Mouse (Mus musculus) cerebellum, adult 18-20 months (tissue): ENCODE results near the gene Rbm47.
"Not testable (repeated sequence)": the region's sequence is repeated elsewhere in the genome, so short reads cannot be mapped to it uniquely, and the experiment has no call there.

Source experiments
- DNase-seq, 2 experiments: peaks; one replicate each; pipeline ENCODE4 v3.0.0; 2021

Rbm47 gene

DNA sequence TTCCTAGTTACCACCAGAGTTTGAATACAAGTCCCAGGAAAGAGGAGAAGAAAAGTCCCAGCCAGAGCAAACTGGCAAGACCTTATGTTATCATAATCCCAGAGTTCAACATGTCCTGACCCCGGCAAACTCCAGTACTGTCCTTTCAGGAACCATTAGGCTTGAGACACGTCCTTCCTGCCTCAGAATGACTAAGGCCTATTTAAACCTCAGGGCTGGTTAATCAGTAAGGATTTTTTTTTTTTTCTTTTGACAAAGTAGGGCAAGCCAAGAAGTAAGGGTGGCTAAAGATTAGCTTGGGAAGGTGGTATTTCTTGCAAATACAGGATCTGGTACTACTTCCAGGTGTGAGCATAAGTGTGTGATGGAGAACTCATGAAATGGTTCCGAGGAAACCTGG is 158.9 kb downstream of the Rbm47 start:
- no peak for DNase-seq

DNA sequence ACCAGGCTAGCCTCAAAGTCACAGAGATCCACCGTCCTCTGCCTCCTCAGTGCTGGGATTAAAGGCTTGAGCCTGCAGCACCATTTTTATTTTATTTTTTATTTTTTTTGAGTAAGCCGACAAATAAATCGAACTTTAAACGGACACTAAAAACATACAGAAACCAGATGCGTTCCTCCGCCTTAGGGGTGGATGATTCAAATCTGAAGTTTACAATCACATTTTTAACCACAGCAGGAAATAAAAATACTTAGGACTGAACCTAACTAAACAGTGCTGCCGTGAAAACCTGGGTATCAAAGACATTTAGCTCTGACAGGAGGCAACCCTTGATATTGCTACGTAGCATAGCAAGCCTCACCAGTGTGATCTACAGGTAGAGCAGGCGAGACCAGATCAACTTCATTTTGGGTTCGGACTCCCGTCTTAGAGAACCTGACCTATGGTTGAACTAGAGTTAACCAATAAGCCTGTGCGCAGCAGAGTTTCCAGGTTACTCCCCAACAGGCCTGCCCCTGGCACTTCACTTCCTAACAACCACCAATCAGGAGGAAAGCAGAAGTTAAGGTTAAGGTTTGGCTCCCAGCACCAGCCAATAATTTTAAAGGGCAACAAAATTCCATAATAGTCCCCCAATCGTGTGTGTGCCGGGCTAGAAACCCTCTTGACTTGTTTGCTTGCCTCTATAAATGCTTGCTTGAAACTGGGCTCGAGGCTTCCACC is 164.5 kb downstream of the Rbm47 start:
- DNase-seq = no peak

DNA sequence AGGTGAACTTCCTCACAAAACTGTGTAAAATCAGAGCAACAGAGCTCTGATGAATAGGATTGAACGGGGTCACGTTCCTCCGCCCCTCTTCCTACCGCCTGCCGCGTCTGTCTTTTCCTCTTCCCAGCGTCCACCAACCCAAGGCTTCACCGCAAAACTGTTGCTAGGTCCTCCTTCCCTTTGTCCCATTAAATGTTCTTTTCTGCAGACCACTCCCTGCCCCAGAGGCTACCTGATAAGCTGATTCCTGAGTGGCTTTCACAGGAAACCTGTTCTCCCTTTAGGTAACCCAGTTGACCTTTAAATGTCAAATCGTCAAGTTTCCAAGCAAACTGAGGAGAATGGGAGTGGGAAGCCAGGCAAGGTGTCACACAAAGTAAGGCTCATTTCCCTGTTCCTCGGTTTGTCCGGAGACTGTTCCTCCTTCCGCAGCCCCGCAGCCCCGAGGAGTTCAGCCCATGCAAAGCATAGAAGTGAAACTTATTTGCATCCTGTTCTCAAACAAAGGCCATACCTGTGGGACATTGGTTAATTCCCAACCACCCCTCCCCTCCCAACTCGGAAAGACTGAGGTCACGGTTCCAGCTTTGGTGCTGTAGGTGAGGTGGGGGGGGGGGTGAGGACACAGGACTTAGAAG is 167.8 kb downstream of the Rbm47 start:
- DNase-seq = no peak

DNA sequence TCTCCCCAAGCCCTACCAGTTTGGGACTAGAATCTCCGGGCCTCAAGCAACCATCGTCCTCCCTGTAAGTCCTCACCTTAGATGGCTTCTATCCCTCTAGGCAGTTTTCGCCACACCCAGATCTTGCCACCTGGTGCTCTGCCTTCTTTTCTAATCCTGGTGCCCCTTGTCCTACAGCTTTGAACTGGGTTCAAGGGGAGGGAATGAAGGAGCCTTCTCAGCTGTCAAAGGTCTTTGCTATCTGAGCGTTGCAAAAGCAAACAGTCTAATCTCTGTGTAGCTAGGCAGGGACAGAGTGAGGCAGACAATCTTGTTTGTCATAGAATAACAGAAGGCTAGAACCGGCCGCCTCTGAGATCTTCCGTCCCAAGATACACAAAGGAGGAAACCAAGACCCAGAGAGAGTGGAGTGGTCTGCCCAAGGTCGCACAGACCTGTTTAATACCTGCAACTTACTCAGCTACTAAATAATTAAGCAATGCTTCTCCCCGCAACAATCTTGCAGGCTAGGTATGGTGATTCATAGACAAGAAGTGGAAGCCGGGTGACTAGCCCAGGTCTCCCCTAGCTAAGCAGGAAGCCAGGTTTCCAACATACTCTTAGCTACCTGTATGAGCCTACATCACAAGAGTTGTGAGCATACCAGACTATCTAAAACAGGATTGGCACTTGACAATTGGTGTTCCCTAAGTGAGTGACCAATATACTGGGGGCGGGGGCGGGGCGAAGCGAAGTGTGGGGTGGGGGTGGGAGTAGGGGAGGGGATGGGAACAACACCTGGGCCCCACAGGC is 168.6 kb downstream of the Rbm47 start, which contains the start of gene 9130230L23Rik:
Gene 9130230L23Rik, minus strand, starts transcription at position 152 of the 792 bp plus-strand sequence.
- no peak for DNase-seq

DNA sequence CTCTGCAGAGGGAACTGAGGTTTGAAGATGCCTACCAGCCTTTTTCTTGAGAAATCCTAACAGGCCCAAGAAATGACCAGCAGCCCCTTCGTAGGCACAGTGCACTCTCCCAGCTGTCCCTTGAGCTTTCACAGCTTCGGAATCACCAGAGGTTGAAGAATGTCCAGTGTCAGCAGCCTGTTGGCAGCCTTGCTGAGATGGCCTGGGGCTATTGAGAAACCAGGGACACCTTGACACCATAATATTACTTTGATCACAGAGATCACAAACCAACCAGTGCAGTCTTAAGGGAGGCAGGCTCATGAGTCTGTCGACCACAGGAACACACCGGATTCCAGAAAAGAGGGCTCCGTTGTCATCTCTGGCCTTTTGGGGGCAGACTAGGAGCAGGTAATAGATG is 171.7 kb downstream of the Rbm47 start:
- no peak for DNase-seq

DNA sequence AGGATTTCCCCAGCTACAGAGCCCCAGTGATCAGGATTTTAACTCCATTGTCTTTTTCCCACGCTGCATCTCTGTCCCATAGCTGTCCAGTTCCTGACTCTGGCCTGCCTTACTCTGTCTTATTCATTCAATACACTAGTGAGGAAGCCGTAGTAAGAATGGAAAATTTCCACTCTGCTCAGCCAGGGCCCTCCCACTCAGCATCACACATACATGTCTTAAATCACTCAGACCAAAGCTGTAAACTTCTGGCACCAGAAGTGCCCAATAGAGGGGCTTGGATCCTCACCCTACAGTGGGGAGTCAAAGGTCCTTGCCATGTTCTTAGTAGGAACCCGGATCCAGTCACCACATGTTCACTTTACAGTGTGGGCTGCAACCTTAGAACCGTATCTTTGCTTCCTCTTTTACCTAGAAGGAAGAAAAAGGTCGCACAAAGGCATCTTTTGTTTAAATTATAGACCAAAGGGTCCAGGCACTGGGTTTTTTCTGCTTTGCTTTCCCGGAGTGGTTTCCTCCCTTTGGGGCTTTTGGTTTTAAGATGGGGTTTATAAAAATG is 172.3 kb downstream of the Rbm47 start:
- no peak for DNase-seq

DNA sequence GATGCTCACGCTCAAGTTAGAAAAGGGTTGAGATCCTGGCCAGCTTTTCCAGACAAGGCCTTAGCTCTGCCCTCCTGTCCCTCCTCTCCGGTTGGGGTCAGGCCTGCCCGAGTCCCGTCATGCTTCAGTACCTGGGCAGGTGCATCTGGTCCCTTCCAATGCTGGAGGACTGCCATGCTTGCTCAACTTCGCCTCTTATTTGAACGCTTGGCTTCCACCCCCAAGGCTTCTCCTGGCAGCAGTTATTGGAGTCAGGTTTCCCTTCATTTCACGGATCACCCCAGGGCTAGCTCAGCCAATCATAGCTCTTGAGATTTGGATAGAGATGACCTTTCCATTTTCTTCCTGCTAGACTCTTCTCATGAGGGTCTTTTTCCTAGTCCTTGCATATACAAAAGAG is 172.8 kb downstream of the Rbm47 start:
- DNase-seq = peak in 1 of 2 experiments; percentile 3

DNA sequence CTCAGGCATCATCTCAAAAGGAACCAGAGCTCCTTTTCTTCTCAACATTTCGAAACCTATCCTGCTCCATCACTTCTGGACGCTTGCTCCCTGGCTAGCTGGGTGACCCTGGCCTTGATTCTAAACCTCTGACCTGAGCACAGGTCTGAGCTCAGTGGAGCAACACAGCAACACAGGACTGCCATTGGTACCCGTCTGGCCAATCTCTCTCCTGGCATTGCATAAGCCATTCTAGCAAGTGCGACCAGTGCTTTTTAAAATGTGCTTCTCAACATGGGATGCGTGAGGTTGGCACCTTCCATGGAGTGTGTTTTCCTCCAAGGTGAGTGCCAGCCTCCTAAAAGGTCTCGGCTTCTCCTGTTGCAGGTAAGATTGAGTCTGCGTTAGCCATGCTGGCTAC is 173.8 kb downstream of the Rbm47 start:
- no peak for DNase-seq

DNA sequence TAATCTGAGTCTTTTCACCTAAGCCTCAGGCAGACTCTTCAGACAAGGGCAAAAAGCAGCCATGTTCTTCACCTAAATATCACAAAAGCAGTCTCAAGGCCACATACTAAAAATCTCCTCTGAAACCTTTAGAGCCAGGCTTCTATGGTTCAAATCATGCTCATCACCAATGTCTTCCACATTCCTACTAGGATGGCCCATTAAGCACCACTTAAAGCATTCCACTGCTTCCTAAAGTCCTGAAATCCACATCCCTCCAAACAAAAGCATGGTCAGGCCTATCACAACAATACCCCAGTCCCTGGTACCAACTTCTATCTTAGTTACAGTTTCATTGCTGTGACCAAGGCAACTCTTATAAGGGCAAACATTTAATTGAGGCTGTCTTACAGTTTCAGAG is 175.1 kb downstream of the Rbm47 start:
- no peak for DNase-seq

DNA sequence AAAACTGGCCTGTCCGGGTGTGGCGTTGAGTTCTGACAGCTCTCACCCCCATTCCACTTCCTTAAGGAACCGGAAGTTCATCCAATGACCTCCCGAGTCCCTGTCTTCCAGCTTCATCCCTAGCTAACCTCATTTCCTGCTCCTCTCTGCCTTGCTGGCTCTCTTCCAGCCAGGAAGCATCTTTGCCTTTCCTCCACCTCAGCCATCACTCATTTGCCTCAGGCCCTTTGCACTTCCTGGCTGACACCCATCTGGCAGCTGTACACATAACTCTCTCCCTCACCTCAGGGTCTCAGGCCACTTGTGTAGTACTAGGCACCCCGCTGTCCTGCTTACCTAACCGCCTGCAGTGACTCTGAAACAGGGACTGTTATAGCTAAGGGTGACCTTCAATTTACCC is 178.3 kb downstream of the Rbm47 start:
- DNase-seq = no peak

DNA sequence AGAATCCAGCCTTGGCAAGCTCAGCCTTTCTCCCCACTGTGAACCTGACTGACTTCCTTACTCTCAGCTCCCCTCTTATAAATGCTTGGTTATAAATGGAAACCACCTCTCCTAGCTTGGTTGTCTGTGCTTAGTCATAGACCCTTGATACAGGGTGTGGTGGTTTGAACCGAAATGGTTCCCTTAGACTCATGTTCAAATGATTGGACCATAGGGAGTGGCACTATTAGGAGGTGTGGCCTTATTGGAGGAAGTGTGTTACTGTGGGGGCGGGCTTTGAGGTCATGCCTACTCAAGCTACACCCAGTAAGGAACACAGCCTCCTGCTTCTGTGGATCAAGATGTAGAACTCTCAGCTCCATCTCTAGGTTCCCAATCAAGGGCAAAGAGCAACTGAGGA is 181.7 kb downstream of the Rbm47 start:
- no peak for DNase-seq

DNA sequence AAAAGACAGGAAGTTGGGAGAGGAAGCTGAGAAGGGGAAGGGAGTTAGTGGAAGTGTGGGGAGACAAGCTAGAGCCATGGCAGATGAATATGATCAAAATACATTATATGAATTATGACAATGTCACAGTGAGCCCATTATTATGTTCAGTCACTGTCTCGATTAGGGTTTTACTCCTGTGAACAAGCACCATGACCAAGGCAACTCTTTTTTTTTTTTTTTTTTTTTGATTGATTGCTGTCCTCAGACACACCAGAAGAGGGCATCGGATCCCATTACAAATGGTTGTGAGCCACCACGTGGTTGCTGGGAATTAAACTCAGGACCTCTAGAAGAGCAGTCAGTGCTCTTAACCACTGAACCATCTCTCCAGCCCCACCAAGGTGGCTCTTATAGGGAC is 185.9 kb downstream of the Rbm47 start:
- not testable (repeated sequence) for DNase-seq

DNA sequence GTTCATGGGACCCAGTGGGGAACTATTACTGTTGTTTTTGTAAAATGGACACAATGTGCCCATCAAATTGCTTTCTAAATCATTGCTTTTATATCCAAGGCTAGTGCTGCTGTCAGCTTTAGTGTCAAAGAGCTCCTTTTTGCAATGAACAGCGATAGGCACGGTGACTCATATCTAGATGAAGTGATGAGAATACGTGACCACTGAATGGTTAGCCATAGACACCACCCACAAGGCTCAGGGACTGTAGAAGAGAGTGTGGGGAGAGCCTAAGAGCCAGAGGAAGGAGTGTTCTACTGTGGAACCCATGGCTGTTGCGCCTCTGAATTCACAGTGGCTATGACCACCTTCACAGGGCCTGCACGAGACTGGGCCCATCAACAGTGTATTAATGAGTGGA is 186.5 kb downstream of the Rbm47 start:
- no peak for DNase-seq

DNA sequence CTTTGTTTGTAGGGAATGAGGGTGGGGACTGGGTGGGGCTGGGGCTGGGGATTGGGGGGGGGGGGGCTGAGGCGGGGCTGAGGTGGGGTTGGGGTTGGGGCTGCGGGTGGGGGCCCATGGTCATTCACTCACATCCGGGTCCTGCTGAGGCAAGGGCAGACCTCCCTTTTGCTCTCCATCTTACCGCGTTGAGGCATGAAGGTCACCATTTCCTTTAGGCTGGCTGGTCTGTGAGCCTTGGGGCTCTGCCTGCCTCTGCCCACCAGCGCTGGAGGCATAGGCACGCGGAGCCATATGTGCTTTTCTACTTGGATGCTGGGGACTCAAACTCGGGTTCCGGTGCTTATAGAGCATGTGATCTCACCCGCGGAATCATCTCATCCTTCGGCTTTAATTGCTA is 197.2 kb downstream of the Rbm47 start:
- DNase-seq = no peak

DNA sequence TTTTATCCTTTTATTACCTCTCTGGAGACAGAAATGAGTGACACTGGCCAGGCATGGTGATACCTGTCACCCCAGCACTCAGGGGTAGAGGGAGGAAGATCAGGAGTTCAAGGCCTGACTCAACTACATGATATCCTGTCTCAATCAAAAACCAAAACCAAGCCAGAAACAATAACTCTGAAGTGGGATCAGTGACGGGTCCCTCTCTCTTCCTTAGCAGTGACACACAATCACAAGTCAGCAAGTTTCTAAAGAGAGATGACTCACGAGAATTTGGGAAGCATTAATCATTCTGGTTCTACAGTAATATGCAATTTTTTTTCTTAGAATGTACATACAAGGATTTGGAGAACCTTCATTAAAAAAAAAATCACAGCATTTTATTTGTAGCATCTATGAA is 199.7 kb downstream of the Rbm47 start:
- DNase-seq = no peak

DNA sequence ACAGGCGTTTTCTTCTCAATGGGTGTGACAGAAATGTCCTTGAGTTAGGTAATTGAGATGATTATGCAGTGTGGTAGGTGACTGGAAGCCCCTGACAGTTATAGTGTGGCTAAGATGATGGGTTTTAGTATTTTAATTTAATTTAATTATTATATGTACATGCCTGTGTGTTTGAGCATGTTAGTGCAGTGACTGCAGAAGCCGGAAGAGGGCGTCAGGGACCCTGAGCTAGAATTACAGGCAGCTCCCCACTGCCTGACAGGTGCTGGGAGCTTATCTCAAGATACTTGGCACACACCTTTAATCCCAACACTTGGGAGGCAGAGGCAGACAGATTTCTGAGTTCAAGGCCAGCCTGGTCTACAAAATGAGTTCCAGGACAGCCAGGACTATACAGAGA is 204.9 kb downstream of the Rbm47 start:
- no peak for DNase-seq

DNA sequence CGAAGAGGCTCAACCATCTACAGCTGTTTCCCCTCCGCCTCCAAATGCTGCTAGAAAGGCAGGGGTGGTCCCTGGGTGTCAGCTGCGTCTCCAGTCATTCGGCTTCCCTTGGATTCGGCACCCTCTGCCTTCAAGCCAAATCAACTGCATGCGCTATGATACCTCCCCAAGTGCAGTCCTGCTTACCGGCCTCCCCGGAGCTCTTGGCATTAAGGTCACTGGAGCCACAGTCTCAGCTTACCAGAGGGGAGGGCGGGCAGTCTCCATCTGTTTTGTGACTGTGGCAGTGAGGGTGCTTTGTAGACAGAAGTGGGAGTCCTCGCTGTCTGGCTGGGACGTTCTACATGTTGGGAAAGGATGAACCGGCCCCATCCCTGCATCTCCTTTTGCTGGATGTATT is 205.8 kb downstream of the Rbm47 start:
- no peak for DNase-seq
